Mouse (Mus musculus) left cerebral cortex, adult 8-10 months (tissue): Measurements from ENCODE around the gene Pcbp2. TPM values are rescaled to one million over a fixed set of nuclear protein-coding genes. Genes with fewer than 3 reads are reported as not detected.
A peak's percentile ranks its signal among the peaks of the same experiment; 100 is the strongest.

Source experiments
- DNase-seq, 2 experiments: peaks; one replicate each; pipeline ENCODE4 v3.0.0; 2022; ENCODE audit warnings: low spot score in 2 of 2
- total RNA-seq, 4 experiments: library from RNA; stranded (reverse); gene quantifications; 2 replicates each; pipeline ENCODE4 v1.2.4; 2022

Pcbp2 gene
- total RNA-seq, 4 experiments from 2014 or later, result 481 to 511 (median 488) TPM

GRCm38 (mm10) chr15:102506464-102506830 is 36.1 kb downstream of the Pcbp2 start:
- DNase-seq, result no peak

DNA sequence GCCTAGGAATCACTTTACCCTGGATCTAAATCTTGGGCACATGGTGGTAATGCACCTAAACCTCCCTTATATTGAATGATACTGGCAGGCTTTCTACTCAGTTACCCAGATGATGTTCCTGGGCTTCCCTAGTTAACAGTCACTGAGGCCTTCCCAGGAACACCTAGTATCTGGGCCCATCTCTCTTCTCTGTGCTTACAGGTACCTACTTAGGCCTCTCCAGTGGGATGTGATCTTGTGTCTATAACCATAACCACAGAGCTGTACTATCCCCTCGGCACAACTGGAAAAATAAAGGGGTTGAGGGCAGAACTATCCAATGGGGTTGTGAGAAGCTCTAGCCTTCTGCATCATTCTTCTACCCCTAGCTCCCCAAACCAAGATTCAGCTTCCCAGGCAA is 36.5 kb downstream of the Pcbp2 start:
- no peak for DNase-seq

- DNase-seq, result no peak
Measured at GRCm38 (mm10) chr15:102507561-102507960, 37.2 kb downstream of the Pcbp2 start.

GRCm38 (mm10) chr15:102508336-102508735 is 38.0 kb downstream of the Pcbp2 start:
- no peak for DNase-seq

DNA sequence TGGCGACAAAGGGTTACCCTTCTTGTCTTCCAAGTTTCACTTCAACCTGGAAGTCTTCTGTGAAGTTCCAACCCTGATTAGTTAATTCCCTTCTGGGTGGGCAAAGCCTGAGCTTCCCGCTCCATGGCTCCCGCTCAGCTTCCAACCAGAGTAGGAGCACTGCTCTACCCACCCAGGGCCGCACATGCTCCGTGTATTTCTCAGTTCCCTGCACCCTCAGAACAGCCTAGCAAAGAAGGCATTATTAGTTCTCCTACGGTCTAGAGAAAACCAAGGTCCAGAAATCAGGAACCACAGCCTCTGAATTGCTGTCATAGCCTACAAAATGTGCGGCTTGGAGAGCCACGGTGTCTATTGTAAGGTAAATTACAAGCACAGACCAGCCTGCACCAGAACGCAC is 39.8 kb downstream of the Pcbp2 start:
- DNase-seq, result no peak

DNA sequence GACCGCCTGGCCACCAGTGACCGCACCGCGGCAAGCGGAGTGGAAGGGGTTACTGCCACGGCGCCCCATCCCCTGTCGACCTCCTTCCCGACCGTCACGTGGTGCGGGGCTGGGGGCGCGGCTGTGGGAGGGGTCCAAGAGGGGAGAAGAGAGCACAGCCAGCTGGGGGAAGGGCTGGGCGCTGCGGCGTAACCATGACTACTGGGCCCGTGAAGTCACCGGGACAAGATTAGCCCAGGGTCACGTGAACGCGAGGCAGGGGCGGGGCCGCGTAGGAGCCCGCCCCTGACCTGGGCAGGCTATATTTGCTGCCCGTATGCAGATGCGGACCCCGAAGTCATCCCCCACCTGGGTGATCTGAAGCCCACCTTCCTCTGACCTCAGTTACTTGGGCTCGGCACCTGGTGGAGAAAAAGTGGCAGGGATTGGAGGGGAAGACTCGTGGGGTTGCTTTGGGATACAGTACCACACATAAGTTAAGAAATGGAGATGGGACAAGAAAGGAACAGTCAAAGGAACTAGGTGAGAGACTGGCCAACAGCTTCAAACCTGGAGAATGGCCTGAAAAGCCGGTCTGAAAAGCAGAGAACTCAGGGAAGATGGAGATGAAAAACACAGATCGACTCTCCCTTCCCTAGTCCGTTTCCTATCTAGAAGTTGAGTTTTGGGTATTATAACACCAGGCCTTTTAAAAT is 40.4 kb downstream of the Pcbp2 start:
- DNase-seq, result peak; percentile 66 to 86

GRCm38 (mm10) chr15:102511285-102511833 is 41.0 kb downstream of the Pcbp2 start:
- no peak for DNase-seq

DNA sequence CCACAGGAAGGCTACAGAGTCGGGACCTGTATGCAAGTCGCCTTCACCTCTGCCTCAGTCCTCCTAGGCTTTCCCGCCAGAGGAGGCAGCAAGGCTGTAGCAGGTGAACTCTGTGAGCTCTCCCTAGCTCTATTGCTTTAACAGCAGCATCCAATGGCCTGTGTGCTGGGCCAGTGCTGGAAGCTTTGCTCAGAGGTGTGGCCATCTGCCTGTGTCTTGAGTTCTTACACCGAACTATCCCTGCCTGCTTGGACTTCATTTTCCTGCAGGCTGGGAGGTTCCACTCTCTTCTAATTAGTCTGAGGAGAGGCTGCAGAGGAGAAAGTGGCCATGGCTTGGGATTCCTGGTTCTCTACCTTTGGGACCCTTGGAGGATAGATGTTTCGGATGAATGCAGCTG is 41.7 kb downstream of the Pcbp2 start:
- DNase-seq, result no peak

GRCm38 (mm10) chr15:102512471-102512870 is 42.1 kb downstream of the Pcbp2 start:
- DNase-seq, result no peak

- no peak for DNase-seq
Measured at GRCm38 (mm10) chr15:102513004-102513403, 42.7 kb downstream of the Pcbp2 start.

- no peak for DNase-seq
Measured at GRCm38 (mm10) chr15:102515261-102515660, 44.9 kb downstream of the Pcbp2 start.

- DNase-seq, result no peak
Measured at GRCm38 (mm10) chr15:102515791-102516190, 45.5 kb downstream of the Pcbp2 start.

DNA sequence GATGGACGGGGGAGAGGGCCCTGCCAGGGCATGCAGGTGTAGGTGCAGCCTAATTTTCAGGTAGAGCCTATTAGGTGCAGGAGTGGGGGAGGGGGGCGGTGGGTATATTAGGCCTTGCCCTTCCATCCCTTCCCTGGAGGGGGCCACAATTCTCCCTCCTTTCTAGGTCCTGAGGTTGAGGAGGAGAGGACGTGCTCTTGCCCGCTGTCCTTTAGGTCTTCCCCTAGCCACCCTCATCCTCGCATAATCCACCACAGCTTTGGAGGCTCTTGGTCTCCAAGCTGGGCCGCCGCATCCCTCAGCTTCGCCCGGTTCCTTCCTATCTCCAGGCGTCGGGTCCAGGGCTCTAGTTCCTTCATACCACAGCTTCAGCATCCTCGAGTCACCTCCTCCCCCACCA is 46.0 kb downstream of the Pcbp2 start:
- no peak for DNase-seq

GRCm38 (mm10) chr15:102516728-102517404 is 46.5 kb downstream of the Pcbp2 start, which contains the start of gene Map3k12:
Gene Map3k12 (minus strand): TSS chr15:102517064.
- peak; percentile 66 to 76 for DNase-seq

GRCm38 (mm10) chr15:102517631-102517975 is 47.3 kb downstream of the Pcbp2 start:
- no peak for DNase-seq

DNA sequence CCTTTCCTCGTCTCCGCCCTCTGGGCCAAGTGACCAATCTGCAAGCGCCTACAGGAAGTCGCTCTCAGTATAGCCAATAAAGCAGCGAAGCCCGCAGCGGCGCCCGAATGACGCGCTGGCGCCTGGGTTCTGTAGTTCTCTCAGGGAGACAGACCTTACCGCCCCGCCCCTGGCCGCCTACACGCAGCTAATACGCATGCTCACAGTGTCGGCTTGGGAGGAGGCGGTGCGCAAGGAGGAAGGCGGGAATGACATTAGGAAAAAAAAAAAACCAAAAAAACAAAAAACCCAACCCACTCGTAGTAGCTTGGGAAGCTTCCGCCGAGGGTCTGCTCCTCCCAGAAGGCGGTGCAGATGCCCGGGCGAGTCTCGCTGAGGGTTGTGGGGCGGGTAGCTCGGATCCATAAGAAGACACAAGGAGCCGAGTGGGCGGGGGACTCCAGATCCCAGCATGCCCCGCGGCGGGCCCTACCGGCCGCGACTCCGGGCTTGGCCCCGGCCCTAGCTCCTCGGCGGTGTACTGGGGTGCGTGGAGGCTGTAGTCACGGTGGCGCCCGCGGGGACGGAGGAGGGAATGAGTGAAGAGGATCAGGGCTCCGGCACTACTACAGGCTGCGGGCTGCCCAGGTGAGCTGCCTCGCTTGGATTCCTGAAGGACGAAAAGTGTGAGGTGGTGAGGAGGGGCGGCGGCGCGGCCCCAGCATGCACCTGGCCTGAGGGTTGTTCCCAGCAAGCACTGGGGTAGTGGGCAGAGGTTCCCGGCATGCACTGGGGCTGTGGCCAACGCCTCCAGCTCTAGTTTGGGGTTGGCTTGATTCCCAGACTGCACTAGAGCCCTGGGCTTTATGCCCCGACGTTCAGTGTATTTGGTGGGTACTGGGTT is 47.9 kb downstream of the Pcbp2 start, which contains the start of gene Tarbp2:
Tarbp2 (plus strand) TSS at position 217 of the 883 bp plus-strand sequence.
- peak; percentile 98 to 100 for DNase-seq

GRCm38 (mm10) chr15:102518859-102519201 is 48.5 kb downstream of the Pcbp2 start:
- DNase-seq, result no peak

GRCm38 (mm10) chr15:102519211-102520141 is 49.1 kb downstream of the Pcbp2 start:
- no peak for DNase-seq

- DNase-seq, result no peak
Measured at GRCm38 (mm10) chr15:102520416-102520815, 50.1 kb downstream of the Pcbp2 start.

- DNase-seq, result no peak
Measured at GRCm38 (mm10) chr15:102521480-102521879, 51.1 kb downstream of the Pcbp2 start.
